Mouse (Mus musculus) megakaryocyte, embryonic 14.5 days (primary cell): ENCODE results near the gene Aamdc. TPM values are rescaled to one million over a fixed set of nuclear protein-coding genes. Genes with fewer than 3 reads are reported as not detected.

Experiments
- H3K27me3 ChIP-seq: replicated peaks from 2 replicates; pipeline ENCODE3; 2012; ENCODE audit warnings: inconsistent platforms
- H3K36me3 ChIP-seq: replicated peaks from 2 replicates; pipeline ENCODE3; 2012; ENCODE audit warnings: low read length, inconsistent platforms, mixed read lengths
- H3K4me1 ChIP-seq: 2 replicates; pipeline ENCODE4 v1.6.1; 2012; ENCODE audit warnings: inconsistent platforms
- H3K4me3 ChIP-seq: replicated peaks from 2 replicates; pipeline ENCODE3; 2012; ENCODE audit warnings: moderate library complexity, mild to moderate bottlenecking, inconsistent platforms
- H3K9me3 ChIP-seq: 2 replicates; pipeline ENCODE4 v1.6.1; 2012; ENCODE audit warnings: inconsistent platforms
- FLI1 ChIP-seq: IDR thresholded peaks from 2 replicates; pipeline ENCODE4 v1.6.1; 2012; ENCODE audit warnings: low read length, inconsistent platforms, mixed read lengths
- GATA1 ChIP-seq: IDR thresholded peaks from 3 replicates; pipeline ENCODE4 v1.6.1; 2012; ENCODE audit warnings: mixed read lengths, low read length, inconsistent platforms, borderline replicate concordance
- polyA plus RNA-seq: library from polyadenylated mRNA; stranded (reverse); fragments of >175 nt; gene quantifications from 2 replicates; pipeline ENCODE4 v1.2.3, GENCODE M21; 2012; ENCODE audit warnings: low replicate concordance; ENCODE audit not compliant: insufficient read depth

Gene Aamdc
- polyA plus RNA-seq, 1 experiment: 6.3 TPM

DNA sequence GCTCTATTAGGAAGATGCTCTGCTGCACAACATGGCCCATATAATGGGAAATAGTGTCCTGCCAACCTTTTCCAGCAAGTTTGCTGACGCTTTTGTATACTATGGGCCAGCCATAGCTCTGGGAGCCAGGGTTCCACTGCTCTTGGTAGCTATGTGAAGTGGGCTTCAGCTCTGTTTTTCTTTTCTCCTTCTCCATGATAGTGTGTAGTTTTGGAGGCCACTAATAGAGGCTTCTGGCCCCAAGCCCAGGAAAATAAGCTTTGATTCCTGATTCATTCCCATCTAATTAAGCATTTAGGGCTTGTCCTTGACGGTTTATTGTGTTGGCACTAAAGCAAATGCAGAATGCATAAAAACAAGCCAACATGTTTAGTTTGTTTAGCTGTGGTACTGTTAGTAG, 59.4 kb downstream of the Aamdc start:
- peaks cover 79% of the 10 kb centered on the region for H3K36me3 ChIP-seq
- H3K27me3 ChIP-seq: no peaks in the 10 kb centered on the region
- no peak overlapping the region for H3K4me3 ChIP-seq
- no peaks in the 10 kb centered on the region for H3K9me3 ChIP-seq
- peaks cover 6% of the 10 kb centered on the region for H3K4me1 ChIP-seq
- TF ChIP-seq FLI1 (no peak), GATA1 (no peak)

DNA sequence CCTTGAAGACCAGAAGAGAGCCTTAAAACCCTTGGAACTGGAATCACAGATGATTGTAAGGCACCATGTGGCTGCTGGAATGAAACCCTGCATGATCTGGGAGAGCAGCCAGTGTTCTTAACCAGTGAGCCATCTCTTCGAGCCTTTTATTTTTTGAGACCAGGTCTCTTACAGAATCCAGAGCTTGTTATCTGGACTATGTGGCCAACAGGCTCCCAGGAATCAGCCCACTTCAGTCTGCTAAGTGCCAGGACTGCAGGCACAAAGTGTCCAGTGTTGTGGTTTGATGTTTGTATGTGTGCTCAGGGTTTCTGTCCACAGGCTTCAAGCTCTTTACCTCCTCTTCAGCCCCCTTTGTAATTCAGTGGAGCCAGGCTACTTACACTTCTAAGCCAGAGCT, 64.5 kb downstream of the Aamdc start:
- TF ChIP-seq GATA1 (no peak), FLI1 (no peak)
- H3K9me3 ChIP-seq: no peaks in the 10 kb centered on the region
- H3K27me3 ChIP-seq: no peaks in the 10 kb centered on the region
- peaks cover 97% of the 10 kb centered on the region for H3K36me3 ChIP-seq
- H3K4me1 ChIP-seq: peaks cover 14% of the 10 kb centered on the region
- no peak overlapping the region for H3K4me3 ChIP-seq

DNA sequence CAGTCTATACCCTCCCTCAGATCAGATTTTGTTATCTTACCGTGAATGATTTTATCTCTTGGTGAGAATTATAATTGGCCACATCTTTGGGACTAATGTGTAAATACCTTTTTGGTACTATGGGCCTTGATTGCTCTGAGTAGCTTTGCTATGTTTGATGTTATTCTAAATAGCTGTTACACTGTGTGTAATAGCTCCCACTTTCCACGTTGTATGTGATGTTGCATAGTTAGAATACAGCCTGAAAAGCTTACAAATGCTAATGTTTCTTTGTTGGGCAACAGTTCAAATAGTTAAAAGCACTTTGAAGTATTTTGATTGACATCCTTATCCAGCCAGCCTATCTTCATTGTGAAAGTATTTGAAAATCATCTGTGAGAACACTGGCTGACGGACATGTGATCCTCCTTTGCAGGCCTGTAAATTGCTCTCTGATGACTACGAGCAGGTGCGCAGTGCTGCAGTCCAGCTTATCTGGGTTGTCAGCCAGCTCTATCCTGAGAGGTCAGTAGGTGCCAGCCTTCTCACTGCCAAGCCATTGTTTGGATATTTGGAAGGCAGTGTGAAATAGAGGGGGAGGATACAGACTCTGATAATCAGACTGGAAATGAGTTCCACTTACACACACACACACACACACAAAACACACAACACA, 78.6 kb downstream of the Aamdc start:
- Histone ChIP-seq H3K4me1 (peaks cover under 1% of the 10 kb centered on the region; the same call in 1 of the 2 replicates), H3K4me3 (no peak overlapping the region), H3K27me3 (no peaks in the 10 kb centered on the region), H3K36me3 (peaks cover 48% of the 10 kb centered on the region), H3K9me3 (no peaks in the 10 kb centered on the region)
- TF ChIP-seq FLI1: no peak
- TF ChIP-seq GATA1: no peak

Other genes starting within 250 kb of the Aamdc start
- gene Usp35, start 247.5 kb downstream of the Aamdc start, polyA plus RNA-seq: 1.4 and 2.3 TPM in 2 replicates
- 0.70 and 1.1 TPM in 2 replicates for gene Kctd21, start 247.2 kb downstream of the Aamdc start, polyA plus RNA-seq
- gene Alg8, start 207.9 kb downstream of the Aamdc start, polyA plus RNA-seq: 1.1 TPM in 1 of 2 replicates, not detected in the other
- gene Ndufc2, start 179.5 kb downstream of the Aamdc start, polyA plus RNA-seq: 96.9 and 191 TPM in 2 replicates
- gene Thrsp, start 161.8 kb downstream of the Aamdc start, polyA plus RNA-seq: not detected in 2 replicates
- gene Kctd14, start 128.2 kb downstream of the Aamdc start, polyA plus RNA-seq: 0.71 and 1.4 TPM in 2 replicates
- gene Ints4, start 98.5 kb downstream of the Aamdc start, polyA plus RNA-seq: 1.5 and 6.1 TPM in 2 replicates
- gene Rsf1, start 392 bp upstream of the Aamdc start, polyA plus RNA-seq: 2.4 and 10.3 TPM in 2 replicates
- gene Clns1a, start 117.1 kb upstream of the Aamdc start, polyA plus RNA-seq: 12.3 and 28.6 TPM in 2 replicates
- gene Aqp11, start 158.8 kb upstream of the Aamdc start, polyA plus RNA-seq: 0.54 TPM in 1 of 2 replicates, not detected in the other
- 0.62 and 3.1 TPM in 2 replicates for gene Pak1, start 209.0 kb upstream of the Aamdc start, polyA plus RNA-seq